Mouse (Mus musculus): ENCODE data around the gene Olfr959. TPM values are rescaled to one million over a fixed set of nuclear protein-coding genes. Genes with fewer than 3 reads are reported as not detected.

Olfr959 gene
- not detected in 2 replicates for polyA plus RNA-seq (2015; fragmentation: Nextera tagmentation; extraction: Ambion mirVana)

- no peak for ATAC-seq
Observed at GRCm38 (mm10) chr9:39575469-39575868, at the start of gene Olfr959. Gene Olfr959 (minus strand): TSS chr9:39575569.

GRCm38 (mm10) chr9:39624711-39625110 is 49.3 kb upstream of the Olfr959 start:
- Histone ChIP-seq H3K4me3 (no peak overlapping the region), H3K27ac (no peak overlapping the region), H3K9ac (no peak overlapping the region), H3K9me3 (replicated peaks) (no peaks in the 10 kb centered on the region), H3K36me3 (ENCODE audit: poor library complexity, severe bottlenecking) (no peaks in the 10 kb centered on the region), H3K4me2 (no peak overlapping the region), H3K4me1 (no peaks in the 10 kb centered on the region), H3K27me3 (no peaks in the 10 kb centered on the region)
- no peak for ATAC-seq
- 82% methylated on average over 2 of the region's 2 CpGs for WGBS

More at GRCm38 (mm10) chr9:39575469-39575868, at the start of gene Olfr959:
- WGBS = 92% methylated on average over 3 of the region's 3 CpGs
- Histone ChIP-seq H3K4me1 (no peaks in the 10 kb centered on the region), H3K9me3 (replicated peaks) (no peaks in the 10 kb centered on the region), H3K27ac (no peak within 1 kb of the TSS), H3K9ac (no peak within 1 kb of the TSS), H3K4me3 (no peak within 1 kb of the TSS), H3K36me3 (ENCODE audit: poor library complexity, severe bottlenecking) (no peaks in the 10 kb centered on the region), H3K4me2 (no peak within 1 kb of the TSS), H3K27me3 (no peaks in the 10 kb centered on the region)

- 94% methylated on average over 3 of the region's 3 CpGs for WGBS
- Histone ChIP-seq H3K27me3 (no peaks in the 10 kb centered on the region), H3K4me2 (no peak overlapping the region), H3K4me1 (no peaks in the 10 kb centered on the region), H3K4me3 (no peak overlapping the region), H3K36me3 (ENCODE audit: poor library complexity, severe bottlenecking) (no peaks in the 10 kb centered on the region), H3K9ac (no peak overlapping the region), H3K9me3 (replicated peaks) (no peaks in the 10 kb centered on the region; the same call in 1 of the 2 replicates), H3K27ac (no peak overlapping the region)
- no peak for ATAC-seq
Observed at GRCm38 (mm10) chr9:39623783-39624182, 48.4 kb upstream of the Olfr959 start.

GRCm38 (mm10) chr9:39621073-39621472 is 45.7 kb upstream of the Olfr959 start, which contains the start of gene Olfr960:
Gene Olfr960 (plus strand): TSS chr9:39621373.
- H3K27me3 ChIP-seq = no peaks in the 10 kb centered on the region
- no peaks in the 10 kb centered on the region; the same call in 1 of the 2 replicates for H3K9me3 ChIP-seq (replicated peaks)
- H3K4me3 ChIP-seq = no peak within 1 kb of the TSS
- H3K9ac ChIP-seq = no peak within 1 kb of the TSS
- no peaks in the 10 kb centered on the region for H3K36me3 ChIP-seq (ENCODE audit: poor library complexity, severe bottlenecking)
- H3K4me2 ChIP-seq = no peak within 1 kb of the TSS
- H3K27ac ChIP-seq = no peak within 1 kb of the TSS
- 35% methylated on average over 1 of the region's 1 CpGs for WGBS
- ATAC-seq = no peak
- no peaks in the 10 kb centered on the region for H3K4me1 ChIP-seq

- Histone ChIP-seq H3K27me3 (no peaks in the 10 kb centered on the region), H3K36me3 (ENCODE audit: poor library complexity, severe bottlenecking) (no peaks in the 10 kb centered on the region), H3K27ac (no peak overlapping the region), H3K4me2 (no peak overlapping the region), H3K4me3 (no peak overlapping the region), H3K9ac (no peak overlapping the region), H3K4me1 (no peaks in the 10 kb centered on the region), H3K9me3 (replicated peaks) (no peaks in the 10 kb centered on the region)
- peak; percentile 74 for ATAC-seq
- WGBS = 74% methylated on average over 1 of the region's 1 CpGs
Observed at GRCm38 (mm10) chr9:39611953-39612352, 36.6 kb upstream of the Olfr959 start.

GRCm38 (mm10) chr9:39610355-39610754 is 35.0 kb upstream of the Olfr959 start, which contains the start of gene Olfr148:
Gene Olfr148 (plus strand): TSS chr9:39610655.
- peaks cover under 1% of the 10 kb centered on the region; the same call in 1 of the 2 replicates for H3K27me3 ChIP-seq
- H3K4me1 ChIP-seq = no peaks in the 10 kb centered on the region
- no peak within 1 kb of the TSS for H3K9ac ChIP-seq
- no peak for ATAC-seq
- WGBS = 76% methylated on average over 3 of the region's 3 CpGs
- H3K4me3 ChIP-seq = no peak within 1 kb of the TSS
- H3K9me3 ChIP-seq (replicated peaks) = no peaks in the 10 kb centered on the region
- no peak within 1 kb of the TSS for H3K4me2 ChIP-seq
- no peaks in the 10 kb centered on the region for H3K36me3 ChIP-seq (ENCODE audit: poor library complexity, severe bottlenecking)
- H3K27ac ChIP-seq = no peak within 1 kb of the TSS

GRCm38 (mm10) chr9:39608497-39608896 is 33.1 kb upstream of the Olfr959 start:
- peaks cover 2% of the 10 kb centered on the region; the same call in 1 of the 2 replicates for H3K27me3 ChIP-seq
- H3K4me3 ChIP-seq = no peak overlapping the region
- H3K36me3 ChIP-seq (ENCODE audit: poor library complexity, severe bottlenecking) = no peaks in the 10 kb centered on the region

GRCm38 (mm10) chr9:39603999-39604453 is 28.7 kb upstream of the Olfr959 start, which contains the start of gene AW551984:
Gene AW551984 (minus strand): TSS chr9:39604403.
- WGBS = 0% methylated on average over 8 of the region's 8 CpGs
- Histone ChIP-seq H3K4me1 (peaks cover 17% of the 10 kb centered on the region; the same call in 1 of the 2 replicates), H3K4me2 (peak within 1 kb of the TSS; percentile 70), H3K27me3 (peaks cover 2% of the 10 kb centered on the region; the same call in 1 of the 2 replicates), H3K36me3 (ENCODE audit: poor library complexity, severe bottlenecking) (no peaks in the 10 kb centered on the region), H3K9me3 (replicated peaks) (no peaks in the 10 kb centered on the region), H3K27ac (peak within 1 kb of the TSS; percentile 35; the same call in 1 of the 2 replicates), H3K9ac (peak within 1 kb of the TSS; percentile 52), H3K4me3 (peak within 1 kb of the TSS; percentile 42)
- peak; percentile 53; the same call in 1 of the 2 replicates for ATAC-seq

More at GRCm38 (mm10) chr9:39608497-39608896, 33.1 kb upstream of the Olfr959 start:
- no peak overlapping the region for H3K27ac ChIP-seq
- no peaks in the 10 kb centered on the region for H3K9me3 ChIP-seq (replicated peaks)
- no peak for ATAC-seq
- H3K4me1 ChIP-seq = peaks cover 10% of the 10 kb centered on the region; the same call in 1 of the 2 replicates
- H3K4me2 ChIP-seq = no peak overlapping the region
- H3K9ac ChIP-seq = no peak overlapping the region

GRCm38 (mm10) chr9:39603333-39603845 is 28.0 kb upstream of the Olfr959 start:
- peak; percentile 33 for ATAC-seq
- H3K4me3 ChIP-seq = peak overlapping the region; percentile 42
- peak overlapping the region; percentile 35; the same call in 1 of the 2 replicates for H3K27ac ChIP-seq
- H3K27me3 ChIP-seq = peaks cover 2% of the 10 kb centered on the region; the same call in 1 of the 2 replicates
- WGBS = under 1% methylated on average over 9 of the region's 9 CpGs
- H3K9me3 ChIP-seq (replicated peaks) = no peaks in the 10 kb centered on the region
- H3K9ac ChIP-seq = peak overlapping the region; percentile 52
- peaks cover 17% of the 10 kb centered on the region; the same call in 1 of the 2 replicates for H3K4me1 ChIP-seq
- H3K36me3 ChIP-seq (ENCODE audit: poor library complexity, severe bottlenecking) = no peaks in the 10 kb centered on the region
- peak overlapping the region; percentile 70 for H3K4me2 ChIP-seq

GRCm38 (mm10) chr9:39602536-39603332 is 27.4 kb upstream of the Olfr959 start:
- H3K36me3 ChIP-seq (ENCODE audit: poor library complexity, severe bottlenecking) = no peaks in the 10 kb centered on the region
- peak overlapping the region; percentile 42 for H3K4me3 ChIP-seq
- ATAC-seq = peak; percentile 96
- H3K27ac ChIP-seq = peak overlapping the region; percentile 35; the same call in 1 of the 2 replicates
- H3K9ac ChIP-seq = peak overlapping the region; percentile 52
- H3K4me1 ChIP-seq = peaks cover 17% of the 10 kb centered on the region; the same call in 1 of the 2 replicates
- no peaks in the 10 kb centered on the region for H3K9me3 ChIP-seq (replicated peaks)
- peaks cover 2% of the 10 kb centered on the region; the same call in 1 of the 2 replicates for H3K27me3 ChIP-seq
- peak overlapping the region; percentile 70 for H3K4me2 ChIP-seq
- WGBS = 0% methylated on average over 19 of the region's 19 CpGs

GRCm38 (mm10) chr9:39577050-39577449 is 1.7 kb upstream of the Olfr959 start:
- H3K27ac ChIP-seq = no peak overlapping the region
- H3K9me3 ChIP-seq (replicated peaks) = no peaks in the 10 kb centered on the region
- WGBS = 91% methylated on average over 5 of the region's 5 CpGs
- no peak for ATAC-seq
- H3K36me3 ChIP-seq (ENCODE audit: poor library complexity, severe bottlenecking) = no peaks in the 10 kb centered on the region
- no peak overlapping the region for H3K4me3 ChIP-seq
- H3K4me1 ChIP-seq = no peaks in the 10 kb centered on the region
- no peaks in the 10 kb centered on the region for H3K27me3 ChIP-seq
- no peak overlapping the region for H3K9ac ChIP-seq
- H3K4me2 ChIP-seq = no peak overlapping the region

- H3K4me2 ChIP-seq = no peak overlapping the region
- no peak overlapping the region for H3K9ac ChIP-seq
- H3K4me1 ChIP-seq = peaks cover 9% of the 10 kb centered on the region; the same call in 1 of the 2 replicates
- no peak overlapping the region for H3K4me3 ChIP-seq
- H3K36me3 ChIP-seq (ENCODE audit: poor library complexity, severe bottlenecking) = no peaks in the 10 kb centered on the region
- H3K9me3 ChIP-seq (replicated peaks) = no peaks in the 10 kb centered on the region
- H3K27me3 ChIP-seq = no peaks in the 10 kb centered on the region
- peak overlapping the region; percentile 65 for H3K27ac ChIP-seq
- peak; percentile 61 for ATAC-seq
Observed at GRCm38 (mm10) chr9:39558349-39558647, 17.1 kb downstream of the Olfr959 start.
